Mouse (Mus musculus) spleen, adult 2 months (tissue): ENCODE measurements around the gene Rho.

ENCODE experiments used
- CTCF ChIP-seq: fragments of 200-500 bp; IDR thresholded peaks from 2 replicates; pipeline ENCODE4 v1.5.1; 2011; ENCODE audit warnings: mild to moderate bottlenecking, inconsistent platforms; ENCODE audit not compliant: insufficient read depth, insufficient read length, insufficient replicate concordance; ENCODE audit errors: extremely low read depth
- POLR2A ChIP-seq: fragments of 200-500 bp; IDR thresholded peaks from 2 replicates; pipeline ENCODE4 v1.6.1; 2011; ENCODE audit warnings: low read depth, low read length, inconsistent platforms

GRCm38 (mm10) chr6:115962439-115963085 is 31.0 kb downstream of the Rho start:
- no peak for TF ChIP-seq CTCF
- TF ChIP-seq POLR2A, result no peak
